ENCODE assay signal across 7 mouse cellular contexts in genomic region chr11:98027297-98027688, GRCm38 (mm10). TPM values are rescaled to one million over a fixed set of nuclear protein-coding genes. Genes with fewer than 3 reads are reported as not detected.
DNase-seq lines count a peak whose midpoint lies in the region; ATAC-seq lines count a peak whose summit lies in the region.

No protein-coding gene starts in this region.

- H3K9ac ChIP-seq in neural tube, embryonic 11.5 days (ENCODE audit: low read length), result peak overlapping the region; percentile 99
- H3K9ac ChIP-seq in embryonic facial prominence, embryonic 14.5 days (ENCODE audit: low read depth, low read length), result peak overlapping the region; percentile 99
- peak overlapping the region; percentile 99 for H3K9ac ChIP-seq in limb, embryonic 11.5 days (ENCODE audit: low read length)
- H3K9ac ChIP-seq in stomach, embryonic 15.5 days, result peak overlapping the region; percentile 97

- under 1% methylated on average over 18 of the region's 18 CpGs for WGBS in neural tube, embryonic 11.5 days
- under 1% methylated on average over 18 of the region's 18 CpGs for WGBS in embryonic facial prominence, embryonic 14.5 days
- under 1% methylated on average over 18 of the region's 18 CpGs for WGBS in limb, embryonic 11.5 days
- WGBS in stomach, embryonic 15.5 days, result 0% methylated on average over 18 of the region's 18 CpGs

- H3K27me3 ChIP-seq in neural tube, embryonic 11.5 days (ENCODE audit: control insufficient read depth, insufficient read depth, low read length), result no peaks in the 10 kb centered on the region
- no peaks in the 10 kb centered on the region for H3K27me3 ChIP-seq in embryonic facial prominence, embryonic 14.5 days (replicated peaks; ENCODE audit: control insufficient read depth, insufficient read depth, low read length)
- no peaks in the 10 kb centered on the region for H3K27me3 ChIP-seq in limb, embryonic 11.5 days (ENCODE audit: control insufficient read depth, insufficient read depth, low read length)
- H3K27me3 ChIP-seq in stomach, embryonic 15.5 days (replicated peaks), result no peaks in the 10 kb centered on the region

- H3K27ac ChIP-seq in neural tube, embryonic 11.5 days (ENCODE audit: low read depth, low read length), result peak overlapping the region; percentile 80
- H3K27ac ChIP-seq in embryonic facial prominence, embryonic 14.5 days (replicated peaks; ENCODE audit: low read depth, low read length), result peak overlapping the region; percentile 92
- peak overlapping the region; percentile 75 for H3K27ac ChIP-seq in limb, embryonic 11.5 days (replicated peaks; ENCODE audit: low read depth, low read length)
- H3K27ac ChIP-seq in stomach, embryonic 15.5 days, result peak overlapping the region; percentile 91

- peaks cover 11% of the 10 kb centered on the region for H3K4me1 ChIP-seq in neural tube, embryonic 11.5 days (ENCODE audit: control insufficient read depth, insufficient read depth, low read length)
- peaks cover 12% of the 10 kb centered on the region; the same call in 1 of the 2 replicates for H3K4me1 ChIP-seq in embryonic facial prominence, embryonic 14.5 days (ENCODE audit: control insufficient read depth, insufficient read depth, low read length)
- peaks cover 9% of the 10 kb centered on the region for H3K4me1 ChIP-seq in limb, embryonic 11.5 days (ENCODE audit: control insufficient read depth, insufficient read depth, low read length)
- peaks cover 11% of the 10 kb centered on the region for H3K4me1 ChIP-seq in stomach, embryonic 15.5 days

- DNase-seq in neural tube, embryonic 11.5 days (ENCODE audit: low spot score), result no peak
- no peak for DNase-seq in neural tube, embryonic 10.5 days (ENCODE audit: extremely low spot score, low spot score)
- DNase-seq in embryonic facial prominence, embryonic 14.5 days (ENCODE audit: low spot score), result no peak
- no peak for DNase-seq in limb, embryonic 11.5 days (ENCODE audit: low spot score)
- no peak for DNase-seq in urinary bladder, postnatal 36 days (ENCODE audit: low spot score in 2 of 2)
- DNase-seq in B cell, adult 2 months, result no peak

- peaks cover 15% of the 10 kb centered on the region for H3K36me3 ChIP-seq in neural tube, embryonic 11.5 days (ENCODE audit: control insufficient read depth, insufficient read depth, low read length)
- peaks cover 37% of the 10 kb centered on the region for H3K36me3 ChIP-seq in embryonic facial prominence, embryonic 14.5 days (ENCODE audit: control insufficient read depth, insufficient read depth, low read length)
- H3K36me3 ChIP-seq in limb, embryonic 11.5 days (ENCODE audit: control insufficient read depth, insufficient read depth, low read length), result peaks cover 16% of the 10 kb centered on the region
- peaks cover 30% of the 10 kb centered on the region for H3K36me3 ChIP-seq in stomach, embryonic 15.5 days

- H3K4me2 ChIP-seq in neural tube, embryonic 11.5 days (ENCODE audit: low read depth), result peak overlapping the region; percentile 91
- H3K4me2 ChIP-seq in embryonic facial prominence, embryonic 14.5 days (ENCODE audit: low read depth, low read length), result peak overlapping the region; percentile 96
- peak overlapping the region; percentile 87 for H3K4me2 ChIP-seq in limb, embryonic 11.5 days (ENCODE audit: low read depth, severe bottlenecking)
- peak overlapping the region; percentile 73 for H3K4me2 ChIP-seq in stomach, embryonic 15.5 days

- H3K9me3 ChIP-seq in neural tube, embryonic 11.5 days (ENCODE audit: control insufficient read depth, low read length), result no peaks in the 10 kb centered on the region
- H3K9me3 ChIP-seq in embryonic facial prominence, embryonic 14.5 days (ENCODE audit: control insufficient read depth, low read length), result no peaks in the 10 kb centered on the region
- H3K9me3 ChIP-seq in limb, embryonic 11.5 days (ENCODE audit: control insufficient read depth, low read length), result no peaks in the 10 kb centered on the region
- H3K9me3 ChIP-seq in stomach, embryonic 15.5 days, result no peaks in the 10 kb centered on the region

- ATAC-seq in neural tube, embryonic 11.5 days (ENCODE audit: insufficient read depth, low FRiP score, low TSS enrichment), result no peak
- no peak for ATAC-seq in embryonic facial prominence, embryonic 14.5 days (ENCODE audit: low read depth)
- ATAC-seq in limb, embryonic 11.5 days (ENCODE audit: insufficient number of reproducible peaks, low FRiP score, low TSS enrichment, low read depth), result no peak
- ATAC-seq in stomach, embryonic 15.5 days (ENCODE audit: insufficient read depth, low FRiP score, low read depth), result no peak

- H3K4me3 ChIP-seq in neural tube, embryonic 11.5 days (ENCODE audit: low read depth, low read length), result peak overlapping the region; percentile 99
- H3K4me3 ChIP-seq in embryonic facial prominence, embryonic 14.5 days (ENCODE audit: low read depth, low read length), result peak overlapping the region; percentile 81
- H3K4me3 ChIP-seq in limb, embryonic 11.5 days (ENCODE audit: low read depth, low read length), result peak overlapping the region; percentile 100
- H3K4me3 ChIP-seq in stomach, embryonic 15.5 days (replicated peaks), result peak overlapping the region; percentile 87

RNA-seq across cellular contexts. Expression of gene Rpl19, which starts 0.8 kb away (rescaled TPM):
- 926 and 968 TPM in 2 replicates for polyA plus RNA-seq in neural tube, embryonic 11.5 days (2014; fragmentation: Nextera tagmentation; extraction: Ambion mirVana)
- 1,126 and 1,148 TPM in 2 replicates for polyA plus RNA-seq in embryonic facial prominence, embryonic 14.5 days (2014; fragmentation: Nextera tagmentation; extraction: Ambion mirVana)
- 1,171 and 1,244 TPM in 2 replicates for polyA plus RNA-seq in limb, embryonic 11.5 days (2014; fragmentation: Nextera tagmentation; extraction: Ambion mirVana)
- polyA plus RNA-seq in stomach, embryonic 15.5 days (2015; fragmentation: Nextera tagmentation; extraction: Ambion mirVana), result 855 and 1,061 TPM in 2 replicates

RNA-seq across cellular contexts. Expression of gene Cacnb1, which starts 4.5 kb away (rescaled TPM):
- 15.2 and 15.8 TPM in 2 replicates for polyA plus RNA-seq in neural tube, embryonic 11.5 days (2014; fragmentation: Nextera tagmentation; extraction: Ambion mirVana)
- 25.1 and 30.4 TPM in 2 replicates for polyA plus RNA-seq in embryonic facial prominence, embryonic 14.5 days (2014; fragmentation: Nextera tagmentation; extraction: Ambion mirVana)
- 6.8 and 7.2 TPM in 2 replicates for polyA plus RNA-seq in limb, embryonic 11.5 days (2014; fragmentation: Nextera tagmentation; extraction: Ambion mirVana)
- polyA plus RNA-seq in stomach, embryonic 15.5 days (2015; fragmentation: Nextera tagmentation; extraction: Ambion mirVana), result 7.3 and 9.5 TPM in 2 replicates

RNA-seq across cellular contexts. Expression of gene Stac2, which starts 26.0 kb away (rescaled TPM):
- 6.6 and 6.8 TPM in 2 replicates for polyA plus RNA-seq in neural tube, embryonic 11.5 days (2014; fragmentation: Nextera tagmentation; extraction: Ambion mirVana)
- polyA plus RNA-seq in embryonic facial prominence, embryonic 14.5 days (2014; fragmentation: Nextera tagmentation; extraction: Ambion mirVana), result 0.51 and 0.54 TPM in 2 replicates
- 0.17 and 0.51 TPM in 2 replicates for polyA plus RNA-seq in limb, embryonic 11.5 days (2014; fragmentation: Nextera tagmentation; extraction: Ambion mirVana)
- 0.21 and 0.41 TPM in 2 replicates for polyA plus RNA-seq in stomach, embryonic 15.5 days (2015; fragmentation: Nextera tagmentation; extraction: Ambion mirVana)

RNA-seq across cellular contexts. Expression of gene Arl5c, which starts 31.3 kb away (rescaled TPM):
- polyA plus RNA-seq in neural tube, embryonic 11.5 days (2014; fragmentation: Nextera tagmentation; extraction: Ambion mirVana), result 10.6 and 14.1 TPM in 2 replicates
- polyA plus RNA-seq in embryonic facial prominence, embryonic 14.5 days (2014; fragmentation: Nextera tagmentation; extraction: Ambion mirVana), result 6.1 and 7.0 TPM in 2 replicates
- 9.5 and 9.9 TPM in 2 replicates for polyA plus RNA-seq in limb, embryonic 11.5 days (2014; fragmentation: Nextera tagmentation; extraction: Ambion mirVana)
- polyA plus RNA-seq in stomach, embryonic 15.5 days (2015; fragmentation: Nextera tagmentation; extraction: Ambion mirVana), result 8.2 and 13.4 TPM in 2 replicates

RNA-seq across cellular contexts. Expression of gene Plxdc1, which starts 41.0 kb away (rescaled TPM):
- polyA plus RNA-seq in neural tube, embryonic 11.5 days (2014; fragmentation: Nextera tagmentation; extraction: Ambion mirVana), result 0.24 TPM in 1 of 2 replicates, not detected in the other
- polyA plus RNA-seq in embryonic facial prominence, embryonic 14.5 days (2014; fragmentation: Nextera tagmentation; extraction: Ambion mirVana), result 1.6 and 2.0 TPM in 2 replicates
- polyA plus RNA-seq in limb, embryonic 11.5 days (2014; fragmentation: Nextera tagmentation; extraction: Ambion mirVana), result 0.15 TPM in 1 of 2 replicates, not detected in the other
- 0.73 and 1.0 TPM in 2 replicates for polyA plus RNA-seq in stomach, embryonic 15.5 days (2015; fragmentation: Nextera tagmentation; extraction: Ambion mirVana)
